Mouse (Mus musculus) CH12.LX (cell line): ENCODE data around the gene Spata21.

Source experiments
- BHLHE40 ChIP-seq: IDR thresholded peaks from 2 replicates; pipeline ENCODE4 v1.6.1; 2011; ENCODE audit warnings: mild to moderate bottlenecking, low read depth, low read length, improper control_type of control experiment
- EP300 ChIP-seq: IDR thresholded peaks from 2 replicates; pipeline ENCODE4 v1.6.1; 2011; ENCODE audit warnings: low read length, improper control_type of control experiment
- HCFC1 ChIP-seq: IDR thresholded peaks from 2 replicates; pipeline ENCODE4 v1.6.1; 2012; ENCODE audit warnings: low read depth, mild to moderate bottlenecking, inconsistent platforms, low read length, improper control_type of control experiment
- USF1 ChIP-seq: IDR thresholded peaks from 2 replicates; pipeline ENCODE4 v1.6.1; 2014; ENCODE audit warnings: low read depth, mild to moderate bottlenecking, inconsistent platforms, low read length, improper control_type of control experiment

GRCm38 (mm10) chr4:141048810-141049475, 39.2 kb upstream of the Spata21 start:
- TF ChIP-seq BHLHE40 (no peak), EP300 (no peak), USF1 (no peak), HCFC1 (no peak)
